Mouse (Mus musculus) neural tube, embryonic 12.5 days (tissue): Measurements from ENCODE around the gene Immt. TPM values are rescaled to one million over a fixed set of nuclear protein-coding genes. Genes with fewer than 3 reads are reported as not detected.
"Not testable (repeated sequence)": the region's sequence is repeated elsewhere in the genome, so short reads cannot be mapped to it uniquely, and the experiment has no call there.

Experiments
- ATAC-seq: fragments of 200-750 bp; cut with Nextera tagmentation; 2 replicates; pipeline ENCODE4 v1.8.0; 2017; ENCODE audit warnings: low read depth, mild to moderate bottlenecking, moderate TSS enrichment, moderate library complexity; ENCODE audit not compliant: low FRiP score
- H3K27ac ChIP-seq: fragments of 300-500 bp; sonication (generic); 2 replicates; pipeline ENCODE4 v1.5.1; 2016
- H3K27me3 ChIP-seq: fragments of 300-500 bp; sonication (generic); replicated peaks from 2 replicates; pipeline ENCODE4 v1.6.1; 2016; ENCODE audit warnings: mild to moderate bottlenecking
- H3K36me3 ChIP-seq: fragments of 300-500 bp; sonication (generic); 2 replicates; pipeline ENCODE4 v1.6.1; 2016; ENCODE audit warnings: mild to moderate bottlenecking
- H3K4me1 ChIP-seq: fragments of 300-500 bp; sonication (generic); 2 replicates; pipeline ENCODE4 v1.6.1; 2016
- H3K4me2 ChIP-seq: fragments of 300-500 bp; sonication (generic); replicated peaks from 2 replicates; pipeline ENCODE4 v1.6.1; 2016; ENCODE audit warnings: mild to moderate bottlenecking
- H3K4me3 ChIP-seq: fragments of 300-500 bp; sonication (generic); 2 replicates; pipeline ENCODE4 v1.5.1; 2016
- H3K9ac ChIP-seq: fragments of 300-500 bp; sonication (generic); 2 replicates; pipeline ENCODE4 v1.6.1; 2016; ENCODE audit warnings: mild to moderate bottlenecking
- H3K9me3 ChIP-seq: fragments of 300-500 bp; sonication (generic); 2 replicates; pipeline ENCODE4 v1.6.1; 2016; ENCODE audit warnings: mild to moderate bottlenecking
- WGBS: fragments of 180-500 bp; shearing (Covaris S2); methylation state at CpG from one replicate; pipeline ENCODE4 v1.1.7; 2016; 5-methylcytosine and 5-hydroxymethylcytosine counted together
- polyA plus RNA-seq: library from polyadenylated mRNA; unstranded; fragments of >200 nt; fragmentation: Nextera tagmentation; extraction: Ambion mirVana; gene quantifications from 2 replicates; pipeline ENCODE4 v1.2.1, GENCODE M21; 2016

Immt gene
- polyA plus RNA-seq, 1 experiment from 2014 or later, result 162 TPM

DNA sequence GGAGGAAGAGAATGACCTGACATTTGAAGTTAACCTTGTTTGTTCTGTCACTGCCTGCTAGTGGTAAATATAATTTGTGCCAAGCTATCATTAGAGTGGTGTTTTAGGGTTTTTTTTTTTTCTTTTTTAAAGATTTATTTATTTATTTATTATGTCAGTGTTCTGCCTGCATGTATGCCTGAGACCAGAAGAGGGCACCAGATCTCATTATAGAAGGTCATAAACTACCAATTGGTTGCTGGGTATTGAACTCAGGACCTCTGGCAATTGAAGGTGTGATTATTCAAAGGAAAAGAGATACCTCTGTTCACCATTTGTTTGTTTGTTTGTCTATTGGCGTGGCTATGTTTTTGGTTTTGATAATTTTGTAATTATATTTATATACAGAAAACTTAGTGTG, 37.7 kb downstream of the Immt start:
- no peaks in the 10 kb centered on the region for H3K27me3 ChIP-seq

DNA sequence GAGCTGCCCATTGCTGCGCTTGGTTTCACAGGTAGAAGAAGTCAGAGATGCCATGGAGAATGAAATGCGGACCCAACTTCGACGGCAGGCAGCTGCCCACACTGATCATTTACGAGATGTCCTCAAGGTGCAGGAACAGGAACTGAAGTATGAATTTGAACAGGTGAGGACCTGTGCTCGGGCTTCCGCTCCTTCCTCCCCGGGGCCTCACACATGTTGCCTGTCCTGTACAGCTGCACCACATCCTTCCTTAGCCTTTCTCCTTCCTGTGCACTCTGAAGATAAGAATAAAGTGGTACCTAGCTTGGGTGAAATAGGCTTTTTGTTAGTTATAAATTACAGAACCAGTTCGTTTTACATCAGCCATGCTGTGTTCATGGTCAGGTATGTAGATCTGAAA, 40.3 kb downstream of the Immt start:
- Histone ChIP-seq H3K9me3 (no peaks in the 10 kb centered on the region), H3K4me1 (no peaks in the 10 kb centered on the region), H3K4me3 (no peak overlapping the region), H3K36me3 (peaks cover 75% of the 10 kb centered on the region), H3K27me3 (no peaks in the 10 kb centered on the region), H3K27ac (no peak overlapping the region), H3K9ac (no peak overlapping the region), H3K4me2 (no peak overlapping the region)
- ATAC-seq, result no peak
- 96% methylated on average over 9 of the region's 9 CpGs for WGBS

More for the DNA sequence above, 37.7 kb downstream of the Immt start:
- Histone ChIP-seq H3K4me3 (no peak overlapping the region), H3K36me3 (peaks cover 81% of the 10 kb centered on the region), H3K4me2 (no peak overlapping the region), H3K9me3 (no peaks in the 10 kb centered on the region), H3K9ac (no peak overlapping the region), H3K4me1 (no peaks in the 10 kb centered on the region), H3K27ac (no peak overlapping the region)
- no peak for ATAC-seq
- 94% methylated on average over 1 of the region's 1 CpGs for WGBS

GRCm38 (mm10) chr6:71877965-71878760, 47.0 kb downstream of the Immt start:
- WGBS, result 91% methylated on average over 3 of the region's 3 CpGs
- no peak for ATAC-seq
- no peaks in the 10 kb centered on the region for H3K4me1 ChIP-seq
- H3K9ac ChIP-seq, result no peak overlapping the region
- H3K36me3 ChIP-seq, result peaks cover 78% of the 10 kb centered on the region
- H3K27me3 ChIP-seq, result no peaks in the 10 kb centered on the region
- no peaks in the 10 kb centered on the region for H3K9me3 ChIP-seq
- H3K4me2 ChIP-seq, result no peak overlapping the region
- no peak overlapping the region for H3K4me3 ChIP-seq
- no peak overlapping the region for H3K27ac ChIP-seq

GRCm38 (mm10) chr6:71893263-71893662, 62.1 kb downstream of the Immt start:
- no peak overlapping the region for H3K9ac ChIP-seq
- no peak overlapping the region for H3K4me2 ChIP-seq
- H3K27ac ChIP-seq, result no peak overlapping the region
- no peak overlapping the region for H3K4me3 ChIP-seq
- H3K9me3 ChIP-seq, result no peaks in the 10 kb centered on the region
- peaks cover 86% of the 10 kb centered on the region for H3K36me3 ChIP-seq
- no peaks in the 10 kb centered on the region for H3K4me1 ChIP-seq
- H3K27me3 ChIP-seq, result no peaks in the 10 kb centered on the region
- WGBS, result 93% methylated on average over 4 of the region's 4 CpGs
- ATAC-seq, result no peak

GRCm38 (mm10) chr6:71907702-71908235, 76.6 kb downstream of the Immt start:
- Histone ChIP-seq H3K27me3 (no peaks in the 10 kb centered on the region), H3K9me3 (no peaks in the 10 kb centered on the region), H3K4me2 (peak overlapping the region; percentile 83), H3K4me3 (peak overlapping the region; percentile 75), H3K4me1 (peaks cover 11% of the 10 kb centered on the region; the same call in 1 of the 2 replicates), H3K9ac (peak overlapping the region; percentile 70), H3K36me3 (peaks cover 29% of the 10 kb centered on the region), H3K27ac (no peak overlapping the region)
- ATAC-seq, result no peak
- WGBS, result 9% methylated on average over 4 of the region's 4 CpGs

DNA sequence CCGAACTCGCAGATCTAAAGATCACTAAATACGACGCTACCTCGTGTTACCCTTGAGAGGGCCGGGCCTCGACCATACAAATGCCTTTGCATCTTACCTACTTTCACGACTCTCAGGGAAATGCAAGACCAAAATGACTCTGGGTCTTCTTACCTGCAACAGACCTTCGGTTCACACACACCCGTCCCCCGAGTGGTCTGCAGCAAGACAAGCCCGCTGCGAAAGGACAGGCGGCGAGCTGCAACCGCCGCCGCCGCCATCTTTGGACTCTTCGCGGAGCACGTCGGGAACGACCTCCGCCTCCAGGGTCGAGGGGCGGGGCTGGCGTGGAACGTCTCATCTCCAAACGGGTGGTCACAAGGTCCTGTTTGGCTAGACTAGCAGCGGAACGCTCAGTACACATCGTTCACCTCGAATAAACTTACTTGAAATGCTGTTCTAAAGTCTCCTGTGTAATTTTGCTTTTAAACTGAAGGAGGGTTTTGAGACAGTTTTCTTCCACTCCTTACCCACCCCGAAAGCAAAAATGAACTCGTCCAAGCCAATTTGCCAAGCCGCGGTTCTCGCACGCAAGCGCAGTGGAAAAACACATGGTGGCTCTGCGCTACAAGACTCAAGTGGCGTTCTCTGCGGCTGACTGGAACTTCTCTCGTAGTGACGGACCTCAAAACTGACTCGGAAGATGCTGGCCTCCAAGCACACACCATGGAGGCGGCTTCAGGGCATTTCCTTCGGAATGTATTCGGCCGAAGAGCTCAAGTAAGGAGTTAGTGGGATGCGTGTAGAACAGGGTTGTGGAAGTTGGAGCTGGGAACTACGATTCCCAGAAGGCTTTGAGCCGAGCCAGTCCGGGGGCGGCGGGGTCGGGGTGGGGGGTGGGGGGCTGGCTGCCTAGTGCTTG, 77.6 kb downstream of the Immt start, which contains the start of the genes Ptcd3 and Polr1a:
Gene Ptcd3, minus strand, starts transcription at position 270 of the 901 bp plus-strand sequence.
Gene Polr1a, plus strand, starts transcription at position 573 of the 901 bp plus-strand sequence.
- Histone ChIP-seq H3K27ac (no peak within 1 kb of the TSS), H3K4me1 (peaks cover 11% of the 10 kb centered on the region; the same call in 1 of the 2 replicates), H3K9me3 (no peaks in the 10 kb centered on the region), H3K4me3 (peak within 1 kb of the TSS; percentile 75), H3K36me3 (peaks cover 28% of the 10 kb centered on the region), H3K4me2 (peak within 1 kb of the TSS; percentile 83), H3K27me3 (no peaks in the 10 kb centered on the region), H3K9ac (peak within 1 kb of the TSS; percentile 70)
- ATAC-seq, result peak; percentile 94
- under 1% methylated on average over 58 of the region's 58 CpGs for WGBS

GRCm38 (mm10) chr6:71909384-71909783, 78.3 kb downstream of the Immt start:
- 29% methylated on average over 10 of the region's 10 CpGs for WGBS
- peak overlapping the region; percentile 83 for H3K4me2 ChIP-seq
- H3K9ac ChIP-seq, result peak overlapping the region; percentile 70; the same call in 1 of the 2 replicates
- H3K4me1 ChIP-seq, result peaks cover 11% of the 10 kb centered on the region; the same call in 1 of the 2 replicates
- no peaks in the 10 kb centered on the region for H3K27me3 ChIP-seq
- peak overlapping the region; percentile 75 for H3K4me3 ChIP-seq
- peak; percentile 49 for ATAC-seq
- H3K36me3 ChIP-seq, result peaks cover 26% of the 10 kb centered on the region
- no peaks in the 10 kb centered on the region for H3K9me3 ChIP-seq
- no peak overlapping the region for H3K27ac ChIP-seq

DNA sequence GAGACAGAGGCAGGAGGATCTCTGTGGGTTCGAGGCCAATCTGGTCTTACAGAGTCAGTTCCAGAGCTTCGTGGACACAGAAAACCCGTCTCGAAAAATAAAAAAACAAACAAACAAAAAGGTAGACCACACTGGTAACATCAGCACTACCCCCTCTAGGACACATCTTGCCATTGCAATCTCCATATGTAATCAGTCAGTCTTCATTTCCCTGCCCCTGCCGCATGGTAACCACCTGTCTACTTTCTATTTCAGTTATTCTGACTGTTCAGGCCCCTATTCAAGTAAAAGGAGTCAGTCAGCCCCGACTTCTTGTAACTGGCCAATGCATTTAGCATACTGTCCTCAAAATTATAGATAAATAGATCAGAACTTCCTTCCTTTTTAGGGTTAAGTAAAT, 78.7 kb downstream of the Immt start:
- Histone ChIP-seq H3K9ac (no peak overlapping the region), H3K9me3 (no peaks in the 10 kb centered on the region), H3K4me3 (peak overlapping the region; percentile 75), H3K4me1 (peaks cover 11% of the 10 kb centered on the region; the same call in 1 of the 2 replicates), H3K4me2 (peak overlapping the region; percentile 83), H3K27me3 (no peaks in the 10 kb centered on the region), H3K36me3 (peaks cover 22% of the 10 kb centered on the region), H3K27ac (no peak overlapping the region)
- no peak for ATAC-seq
- 81% methylated on average over 6 of the region's 6 CpGs for WGBS

DNA sequence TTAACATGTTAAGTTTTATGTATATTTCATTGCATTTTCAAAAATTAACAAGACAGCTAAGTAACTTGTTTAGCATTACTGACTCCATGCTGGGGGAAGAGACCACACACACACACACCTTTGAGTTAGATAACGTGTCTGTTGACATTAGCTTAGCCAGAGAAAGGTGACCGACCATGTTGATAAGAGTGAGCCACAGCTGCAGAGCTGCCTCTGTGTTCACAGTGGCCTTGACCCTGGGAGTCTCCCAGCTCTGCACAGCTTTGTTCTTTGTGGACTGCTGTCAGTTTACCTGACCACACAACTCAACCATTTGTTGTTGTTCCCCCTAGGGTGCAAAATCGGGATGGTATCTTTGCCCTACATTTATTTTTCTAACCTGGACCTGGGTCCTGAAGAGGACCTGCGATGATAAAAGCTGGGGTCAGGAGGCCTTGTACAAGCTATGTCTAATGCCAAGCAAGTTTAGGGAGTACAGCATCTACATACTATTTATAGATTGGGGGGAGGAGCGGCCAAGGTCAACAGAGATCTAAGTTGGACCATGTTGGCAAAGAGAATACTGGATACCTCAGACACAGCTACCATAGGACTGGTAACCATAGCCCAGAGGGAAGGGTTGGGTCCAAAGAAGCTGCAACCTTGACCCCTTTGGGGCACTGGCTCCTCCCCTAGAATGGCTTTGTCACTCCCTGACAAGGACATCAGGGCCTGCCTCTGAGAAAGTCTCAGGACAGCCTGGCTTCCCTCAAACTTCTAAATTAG, 80.7 kb downstream of the Immt start:
- Histone ChIP-seq H3K36me3 (peaks cover 26% of the 10 kb centered on the region), H3K27ac (no peak overlapping the region), H3K4me2 (no peak overlapping the region), H3K9me3 (no peaks in the 10 kb centered on the region), H3K27me3 (no peaks in the 10 kb centered on the region), H3K4me3 (no peak overlapping the region), H3K9ac (no peak overlapping the region), H3K4me1 (peaks cover 10% of the 10 kb centered on the region; the same call in 1 of the 2 replicates)
- 90% methylated on average over 5 of the region's 5 CpGs for WGBS
- ATAC-seq, result no peak

GRCm38 (mm10) chr6:71920752-71921151, 89.6 kb downstream of the Immt start:
- H3K4me2 ChIP-seq, result no peak overlapping the region
- no peak overlapping the region for H3K4me3 ChIP-seq
- H3K27ac ChIP-seq, result no peak overlapping the region
- no peaks in the 10 kb centered on the region for H3K9me3 ChIP-seq
- H3K9ac ChIP-seq, result no peak overlapping the region
- peaks cover 88% of the 10 kb centered on the region for H3K36me3 ChIP-seq
- WGBS, result 93% methylated on average over 7 of the region's 7 CpGs
- H3K27me3 ChIP-seq, result no peaks in the 10 kb centered on the region
- ATAC-seq, result no peak
- H3K4me1 ChIP-seq, result no peaks in the 10 kb centered on the region

DNA sequence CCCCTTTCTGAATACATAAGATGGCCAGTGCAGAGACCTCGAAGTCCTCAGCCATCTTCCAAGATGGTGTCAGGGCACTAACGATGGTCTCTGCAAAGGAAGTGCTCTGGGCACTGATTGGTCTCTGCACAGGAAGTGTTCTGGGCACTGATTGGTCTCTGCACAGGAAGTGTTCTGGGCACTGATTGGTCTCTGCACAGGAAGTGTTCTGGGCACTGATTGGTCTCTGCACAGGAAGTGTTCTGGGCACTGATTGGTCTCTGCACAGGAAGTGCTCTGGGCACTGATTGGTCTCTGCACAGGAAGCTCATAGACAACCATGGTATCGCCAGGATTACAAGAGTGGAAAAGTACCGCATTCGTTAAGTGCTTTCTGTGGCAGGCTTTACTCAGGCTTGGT, 94.1 kb downstream of the Immt start:
- H3K9me3 ChIP-seq, H3K4me2 ChIP-seq, H3K4me1 ChIP-seq, H3K4me3 ChIP-seq, H3K27me3 ChIP-seq, H3K9ac ChIP-seq, ATAC-seq, H3K27ac ChIP-seq: not testable (repeated sequence)
- H3K36me3 ChIP-seq, result peaks cover 70% of the 10 kb centered on the region
- 90% methylated on average over 5 of the region's 5 CpGs for WGBS
